In the genomic region with DNA sequence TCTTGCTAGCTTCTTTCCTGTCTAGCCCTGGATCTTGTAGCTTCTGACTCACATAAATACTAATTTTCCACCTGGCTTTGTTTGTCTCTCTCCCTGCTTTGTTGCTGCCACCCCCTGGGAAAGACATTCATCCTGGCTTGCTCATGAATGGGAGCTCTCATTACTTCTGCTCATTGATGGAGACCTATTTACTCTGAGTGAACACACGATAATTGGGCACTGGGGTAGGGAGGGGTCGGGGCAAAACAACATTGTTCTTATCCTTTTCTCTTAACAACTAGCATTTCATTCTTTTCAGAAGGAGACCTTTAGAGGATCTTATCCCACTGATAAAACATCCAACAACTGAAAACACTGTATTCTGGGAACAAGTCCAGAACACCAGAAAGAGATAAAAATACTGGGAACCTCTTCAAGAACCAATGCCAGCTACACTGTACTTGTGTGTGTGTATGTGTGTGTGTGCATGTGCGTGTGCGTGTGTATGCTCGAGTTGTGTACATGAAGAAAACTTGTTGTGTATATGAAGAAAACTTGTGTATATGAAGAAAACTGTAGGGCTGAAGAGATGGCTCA, we compare ENCODE assay signal across 16 mouse cellular contexts. TPM values are rescaled to one million over a fixed set of nuclear protein-coding genes. Genes with fewer than 3 reads are reported as not detected.
DNase-seq lines count a peak whose midpoint lies in the region; ATAC-seq and TF ChIP-seq lines count a peak whose summit lies in the region.
"Had no signal": no experiment of that assay in that cellular context is flagged by ENCODE, and none has a peak within 500 bp of the region (broad histone marks: within the 10 kb centered on the region; RNA-seq: fewer than 3 reads in every experiment).

No protein-coding gene starts in this region.

- DNase-seq in heart, adult 8-10 months (ENCODE audit: low spot score): peak; percentile 49
- no peak for DNase-seq in heart, embryonic 10.5 days (ENCODE audit: low spot score)
- DNase-seq in limb, embryonic 14.5 days (ENCODE audit: low spot score): peak; percentile 41
- no peak for DNase-seq in limb, embryonic 10.5 days (ENCODE audit: low spot score)
- DNase-seq in NIH3T3 (ENCODE audit: low read depth): peak; percentile 31
- DNase-seq in heart, postnatal 0 days (ENCODE audit: low spot score): peak; percentile 78
- no peak for DNase-seq in kidney, adult 8-10 months
- no peak for DNase-seq in adrenal gland, postnatal 14 days
- DNase-seq: cerebellum, adult 18-20 months; embryo, embryonic 11 days; gastrocnemius, postnatal 25 days; layer of hippocampus, adult 9-11 months; left cerebral cortex, postnatal 4 days; right cerebral cortex, postnatal 14 days; thymus, adult 2 months had no signal

- no peak for TF ChIP-seq CTCF in heart, postnatal 0 days (IDR thresholded peaks at IDR 0.05; ENCODE audit: low read depth)

- H3K4me3 ChIP-seq in heart, embryonic 10.5 days: no peak overlapping the region
- H3K4me3 ChIP-seq in limb, embryonic 14.5 days (replicated peaks; ENCODE audit: low read length): no peak overlapping the region
- no peak overlapping the region for H3K4me3 ChIP-seq in limb, embryonic 10.5 days
- H3K4me3 ChIP-seq in heart, postnatal 0 days (ENCODE audit: low read depth, low read length): no peak overlapping the region
- H3K4me3 ChIP-seq: megakaryocyte, embryonic 14.5 days had no signal

- H3K27me3 ChIP-seq in heart, embryonic 10.5 days (ENCODE audit: insufficient read depth, poor library complexity, severe bottlenecking): peaks cover 13% of the 10 kb centered on the region
- H3K27me3 ChIP-seq in limb, embryonic 14.5 days (ENCODE audit: control insufficient read depth, insufficient read depth, low read length): 0 out of 2 replicates have a peak, but pooled peaks cover 4% of the 10 kb centered on the region
- H3K27me3 ChIP-seq in limb, embryonic 10.5 days (ENCODE audit: low read depth, poor library complexity, severe bottlenecking): peaks cover 24% of the 10 kb centered on the region
- H3K27me3 ChIP-seq in heart, postnatal 0 days (ENCODE audit: control insufficient read depth, insufficient read depth, low read length): no peaks in the 10 kb centered on the region

- no peak overlapping the region for H3K27ac ChIP-seq in heart, embryonic 10.5 days
- H3K27ac ChIP-seq in limb, embryonic 14.5 days (replicated peaks; ENCODE audit: low read depth, low read length): no peak overlapping the region
- H3K27ac ChIP-seq in limb, embryonic 10.5 days: no peak overlapping the region
- H3K27ac ChIP-seq in heart, postnatal 0 days (ENCODE audit: low read depth): peak overlapping the region; percentile 43; the same call in 1 of the 2 replicates

- no peak overlapping the region for H3K4me2 ChIP-seq in limb, embryonic 14.5 days (replicated peaks; ENCODE audit: low read depth, low read length, severe bottlenecking)
- no peak overlapping the region for H3K4me2 ChIP-seq in heart, postnatal 0 days (ENCODE audit: low read depth, low read length)

- H3K9me3 ChIP-seq in heart, embryonic 10.5 days: no peaks in the 10 kb centered on the region
- no peaks in the 10 kb centered on the region for H3K9me3 ChIP-seq in limb, embryonic 14.5 days (ENCODE audit: control insufficient read depth, low read length)
- no peaks in the 10 kb centered on the region for H3K9me3 ChIP-seq in limb, embryonic 10.5 days (replicated peaks)
- no peaks in the 10 kb centered on the region for H3K9me3 ChIP-seq in heart, postnatal 0 days (replicated peaks; ENCODE audit: control insufficient read depth, low read length)
- H3K9me3 ChIP-seq: megakaryocyte, embryonic 14.5 days had no signal

- TF ChIP-seq POLR2A in limb, embryonic 14.5 days (IDR thresholded peaks at IDR 0.05; ENCODE audit: borderline replicate concordance, extremely low read depth, insufficient read depth, insufficient read length): no peak

- peak; percentile 88; the same call in 1 of the 2 replicates for TF ChIP-seq EP300 in heart, postnatal 0 days (IDR thresholded peaks at IDR 0.05; ENCODE audit: low read depth)

- H3K9ac ChIP-seq in limb, embryonic 14.5 days (ENCODE audit: low read depth, low read length, severe bottlenecking): no peak overlapping the region
- H3K9ac ChIP-seq in heart, postnatal 0 days (replicated peaks; ENCODE audit: low read depth, low read length): 0 out of 2 replicates have a peak overlapping the region, but pooled peaks have one; percentile 23

- ATAC-seq in limb, embryonic 14.5 days (ENCODE audit: low FRiP score, low read depth): no peak
- no peak for ATAC-seq in heart, postnatal 0 days (ENCODE audit: insufficient read depth, low read depth)

- H3K36me3 ChIP-seq in heart, embryonic 10.5 days: peaks cover 35% of the 10 kb centered on the region
- H3K36me3 ChIP-seq in limb, embryonic 14.5 days (ENCODE audit: control insufficient read depth, insufficient read depth, low read length): no peaks in the 10 kb centered on the region
- no peaks in the 10 kb centered on the region for H3K36me3 ChIP-seq in limb, embryonic 10.5 days
- peaks cover 37% of the 10 kb centered on the region for H3K36me3 ChIP-seq in heart, postnatal 0 days (replicated peaks; ENCODE audit: control insufficient read depth, insufficient read depth, low read length)

- WGBS in heart, embryonic 10.5 days: 68% methylated on average over 5 of the region's 5 CpGs
- 65% methylated on average over 5 of the region's 5 CpGs for WGBS in limb, embryonic 14.5 days
- WGBS in limb, embryonic 10.5 days: 76% methylated on average over 5 of the region's 5 CpGs
- WGBS in heart, postnatal 0 days: 24% methylated on average over 5 of the region's 5 CpGs

- H3K4me1 ChIP-seq in heart, embryonic 10.5 days: peaks cover 31% of the 10 kb centered on the region
- 0 out of 2 replicates have a peak, but pooled peaks cover 4% of the 10 kb centered on the region for H3K4me1 ChIP-seq in limb, embryonic 14.5 days (ENCODE audit: control insufficient read depth, insufficient read depth, low read length)
- peaks cover 22% of the 10 kb centered on the region for H3K4me1 ChIP-seq in limb, embryonic 10.5 days
- peaks cover 25% of the 10 kb centered on the region for H3K4me1 ChIP-seq in heart, postnatal 0 days (ENCODE audit: control insufficient read depth, insufficient read depth)

RNA-seq across cellular contexts. Expression of gene Hopx, which starts 24.3 kb away (rescaled TPM):
- 100 to 1,000 TPM; 354 to 475 (median 429) TPM for total RNA-seq in heart, adult 8-10 months (2022)
- 6.7 and 11.5 TPM in 2 replicates for polyA plus RNA-seq in heart, embryonic 10.5 days (2016; fragmentation: Nextera tagmentation; extraction: Ambion mirVana)
- 12.2 and 13.2 TPM in 2 replicates for polyA plus RNA-seq in limb, embryonic 14.5 days (2012; rRNA removed)
- polyA plus RNA-seq in limb, embryonic 14.5 days (2014; fragmentation: Nextera tagmentation; extraction: Ambion mirVana): 1.9 and 2.5 TPM in 2 replicates
- not detected in 2 replicates for polyA plus RNA-seq in limb, embryonic 10.5 days (2016; fragmentation: Nextera tagmentation; extraction: Ambion mirVana)
- 510 and 558 TPM in 2 replicates for total RNA-seq in heart, postnatal 0 days (2014; rRNA removed; ENCODE audit: low replicate concordance)
- polyA plus RNA-seq in heart, postnatal 0 days (2015; fragmentation: Nextera tagmentation; extraction: Ambion mirVana): 41.0 and 42.6 TPM in 2 replicates
- 9.0 and 10.5 TPM in 2 replicates for total RNA-seq in adrenal gland, postnatal 14 days (2021)

Comparison
In these comparisons a context has a peak if more than half of its experiments do, and no peak if none do; other contexts are left out.
1. DNase-seq: peak in heart, adult 8-10 months (single experiment), limb, embryonic 14.5 days (single experiment), NIH3T3 (single experiment) and heart, postnatal 0 days (single experiment); none in heart, embryonic 10.5 days (single experiment), limb, embryonic 10.5 days (single experiment), kidney, adult 8-10 months (0 of 2) and adrenal gland, postnatal 14 days (single experiment).